Mouse (Mus musculus): ENCODE measurements around the gene Slc25a10.

The Slc25a10 gene

GRCm38 (mm10) chr11:120539285-120540014 is 47.8 kb downstream of the Slc25a10 start:
- DNase-seq (ENCODE audit: low read depth), result no peak

GRCm38 (mm10) chr11:120541907-120542306 is 50.3 kb downstream of the Slc25a10 start:
- DNase-seq (ENCODE audit: low read depth), result no peak

GRCm38 (mm10) chr11:120542376-120542775 is 50.7 kb downstream of the Slc25a10 start:
- no peak for DNase-seq (ENCODE audit: low read depth)

GRCm38 (mm10) chr11:120545964-120546363 is 54.3 kb downstream of the Slc25a10 start:
- no peak for DNase-seq (ENCODE audit: low read depth)

DNA sequence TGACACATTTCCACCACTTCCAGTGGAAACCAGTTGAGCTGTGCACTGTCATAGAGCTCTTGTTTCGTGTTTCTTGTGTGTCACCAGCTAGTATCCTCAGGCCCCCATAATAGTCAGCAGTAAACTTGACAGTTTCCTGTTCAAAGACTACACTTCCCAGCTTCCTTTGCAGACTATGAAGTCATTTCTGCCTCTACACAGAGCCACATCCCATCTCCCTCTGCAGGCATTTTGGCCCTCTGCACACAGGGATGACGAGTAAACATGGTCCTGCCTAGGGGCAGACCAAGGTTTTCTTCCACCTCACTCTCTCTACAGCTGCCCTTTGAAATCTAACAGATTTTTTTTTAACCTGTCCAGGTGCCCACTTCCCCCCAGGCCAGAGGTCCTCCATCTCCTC is 55.8 kb downstream of the Slc25a10 start:
- no peak for DNase-seq (ENCODE audit: low read depth)

DNA sequence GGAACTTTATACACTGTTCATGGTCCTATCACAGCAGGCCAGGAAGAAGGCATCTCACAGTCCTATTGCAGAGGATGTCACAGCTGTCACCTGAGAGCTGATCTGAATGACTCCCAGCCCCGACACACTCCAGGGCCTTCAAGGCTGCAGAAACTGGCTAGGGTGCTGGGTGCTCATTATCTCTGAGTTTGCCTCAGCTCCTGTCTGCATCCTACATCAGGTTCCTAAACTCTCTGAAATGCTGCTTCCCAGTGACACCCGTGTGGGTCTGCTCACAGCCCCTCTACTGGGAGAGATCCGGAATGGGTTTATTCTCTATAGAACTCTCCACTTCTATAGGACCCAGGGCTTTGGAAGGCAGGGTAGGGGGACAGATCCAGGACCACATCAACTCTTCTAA is 56.6 kb downstream of the Slc25a10 start:
- DNase-seq (ENCODE audit: low read depth), result no peak

GRCm38 (mm10) chr11:120548786-120549167 is 57.1 kb downstream of the Slc25a10 start:
- DNase-seq (ENCODE audit: low read depth), result no peak

Measured in fibroblast of lung, adult 2 months (primary cell).